Mouse (Mus musculus) hindbrain, embryonic 11.5 days (tissue): ENCODE data around the gene Syde2. TPM values are rescaled to one million over a fixed set of nuclear protein-coding genes. Genes with fewer than 3 reads are reported as not detected.

ENCODE experiments used
- ATAC-seq: fragments of 200-750 bp; cut with Nextera tagmentation; 2 replicates; pipeline ENCODE4 v1.8.0; 2017; ENCODE audit warnings: mild to moderate bottlenecking, moderate TSS enrichment, moderate library complexity; ENCODE audit not compliant: low FRiP score
- DNase-seq: peaks from one replicate; pipeline ENCODE4 v3.0.0-alpha.2; 2015; ENCODE audit warnings: low spot score
- H3K27ac ChIP-seq: fragments of 300-500 bp; sonication (generic); 2 replicates; pipeline ENCODE4 v1.5.1; 2014; ENCODE audit warnings: mild to moderate bottlenecking, low read depth, low read length
- H3K27me3 ChIP-seq: fragments of 300-500 bp; sonication (generic); 2 replicates; pipeline ENCODE4 v1.6.1; 2014; ENCODE audit warnings: mild to moderate bottlenecking, low read length, moderate library complexity, mixed read lengths; ENCODE audit not compliant: control insufficient read depth, insufficient read depth
- H3K36me3 ChIP-seq: fragments of 300-500 bp; sonication (generic); 2 replicates; pipeline ENCODE4 v1.6.1; 2014; ENCODE audit warnings: mild to moderate bottlenecking, low read length, moderate library complexity, mixed read lengths; ENCODE audit not compliant: control insufficient read depth, insufficient read depth
- H3K4me1 ChIP-seq: fragments of 300-500 bp; sonication (generic); replicated peaks from 2 replicates; pipeline ENCODE4 v1.6.1; 2014; ENCODE audit warnings: low read length, mixed read lengths; ENCODE audit not compliant: control insufficient read depth, insufficient read depth
- H3K4me2 ChIP-seq: fragments of 300-500 bp; sonication (generic); replicated peaks from 2 replicates; pipeline ENCODE4 v1.6.1; 2014; ENCODE audit warnings: mild to moderate bottlenecking, low read depth, low read length
- H3K4me3 ChIP-seq: fragments of 300-500 bp; sonication (generic); 2 replicates; pipeline ENCODE4 v1.5.1; 2014; ENCODE audit warnings: low read depth, low read length
- H3K9ac ChIP-seq: fragments of 300-500 bp; sonication (generic); 2 replicates; pipeline ENCODE4 v1.6.1; 2014; ENCODE audit warnings: low read depth, low read length
- H3K9me3 ChIP-seq: fragments of 300-500 bp; sonication (generic); 2 replicates; pipeline ENCODE4 v1.6.1; 2016; ENCODE audit warnings: low read length; ENCODE audit not compliant: control insufficient read depth
- WGBS: fragments of 180-500 bp; shearing (Covaris S2); extraction: QIAGEN DNeasy Blood & Tissue Kit; methylation state at CpG from one replicate; pipeline ENCODE4 v1.1.7; 2014; 5-methylcytosine and 5-hydroxymethylcytosine counted together
- polyA plus RNA-seq: library from polyadenylated mRNA; unstranded; fragments of >200 nt; fragmentation: Nextera tagmentation; extraction: Ambion mirVana; gene quantifications from 2 replicates; pipeline ENCODE4 v1.2.1, GENCODE M21; 2014

The Syde2 gene
- 1.5 TPM in 2 replicates for polyA plus RNA-seq

DNA sequence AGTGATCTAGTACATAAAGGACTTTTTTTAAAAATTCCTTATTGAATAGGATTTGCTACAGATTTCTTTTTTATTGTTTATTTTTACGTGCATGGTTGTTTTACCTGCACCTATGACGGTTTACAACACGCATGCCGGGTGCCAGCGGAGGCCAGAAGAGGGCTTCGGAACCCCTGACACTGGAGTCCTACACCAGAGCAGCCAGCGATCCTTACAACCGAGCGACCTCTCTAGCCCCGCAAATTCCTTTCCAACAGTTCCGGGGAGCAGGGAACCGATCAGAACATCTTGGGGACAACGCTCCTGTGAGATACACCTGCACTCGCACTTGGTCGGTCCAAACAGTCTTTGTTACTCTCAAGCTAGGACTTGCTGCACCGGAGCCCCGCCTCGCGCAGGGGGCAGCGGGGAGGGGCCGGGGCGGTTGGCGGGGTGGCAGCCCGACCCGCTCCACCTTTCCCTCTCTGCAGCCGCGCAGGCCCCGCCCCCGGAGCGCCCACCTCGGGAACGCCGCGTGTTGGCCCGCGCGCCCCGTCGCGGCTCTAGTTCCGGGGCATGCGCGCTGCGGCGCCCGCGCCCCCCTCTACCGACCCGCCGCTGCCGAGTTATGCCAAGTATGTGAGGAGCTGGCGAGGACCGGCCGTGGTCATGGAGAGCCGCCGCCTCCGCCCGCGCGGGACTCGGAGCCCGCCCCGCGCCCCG, at the start of gene Syde2:
Gene Syde2, plus strand, starts transcription at position 603 of the 702 bp plus-strand sequence.
- WGBS = under 1% methylated on average over 45 of the region's 65 CpGs
- Histone ChIP-seq H3K9me3 (no peaks in the 10 kb centered on the region), H3K4me1 (peaks cover 5% of the 10 kb centered on the region; the same call in 1 of the 2 replicates), H3K27ac (peak within 1 kb of the TSS; percentile 62; the same call in 1 of the 2 replicates), H3K4me2 (peak within 1 kb of the TSS; percentile 89), H3K36me3 (no peaks in the 10 kb centered on the region), H3K4me3 (peak within 1 kb of the TSS; percentile 62), H3K27me3 (peaks cover 23% of the 10 kb centered on the region), H3K9ac (peak within 1 kb of the TSS; percentile 68)
- ATAC-seq = peak; percentile 86
- peak; percentile 81 for DNase-seq

DNA sequence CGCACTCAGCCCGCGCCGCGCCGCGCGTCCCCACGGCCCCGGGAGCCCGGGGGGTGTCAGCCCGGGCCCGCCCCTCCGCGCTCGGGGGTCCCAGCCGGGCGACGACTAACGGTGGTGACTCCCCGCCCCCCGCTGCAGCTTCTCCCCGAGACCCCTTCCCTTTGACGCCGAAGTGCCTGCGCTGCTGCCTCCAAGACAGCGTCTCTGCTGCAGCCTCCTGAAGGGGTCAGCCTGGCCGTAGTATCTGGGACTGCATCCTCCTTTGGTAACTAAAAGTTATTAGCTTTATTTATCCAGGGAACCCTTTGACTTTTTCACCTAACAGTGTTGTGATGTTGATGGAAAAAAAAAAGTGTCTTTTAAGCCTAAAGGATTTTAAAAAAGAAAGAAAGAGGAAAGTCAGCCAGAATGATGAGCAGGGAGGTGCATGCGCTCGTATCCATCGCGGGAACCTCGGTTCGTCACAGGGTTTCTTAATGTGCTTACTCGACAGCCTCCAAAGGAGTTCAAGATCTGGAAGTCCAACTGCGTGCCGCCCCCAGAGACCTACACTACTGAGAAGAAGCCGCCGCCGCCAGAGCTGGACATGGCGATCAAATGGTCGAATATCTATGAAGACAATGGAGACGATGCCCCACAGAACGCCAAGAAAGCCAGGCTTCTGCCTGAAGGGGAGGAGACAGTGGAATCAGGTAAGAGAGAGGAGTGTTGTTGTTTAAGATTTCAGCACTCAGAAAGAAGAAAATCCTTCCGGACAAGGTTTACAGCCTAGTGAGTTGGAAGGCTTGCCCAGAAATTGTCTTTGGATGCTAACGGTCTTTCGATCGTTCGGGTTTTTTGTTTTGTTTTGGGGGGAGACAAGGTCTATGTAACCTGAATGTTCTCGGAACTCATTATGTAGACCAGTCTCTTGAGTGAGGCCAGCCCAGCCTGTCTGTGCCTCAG, 49.0 kb upstream of the Syde2 start:
- peak; percentile 38 for DNase-seq
- H3K9me3 ChIP-seq = no peaks in the 10 kb centered on the region

DNA sequence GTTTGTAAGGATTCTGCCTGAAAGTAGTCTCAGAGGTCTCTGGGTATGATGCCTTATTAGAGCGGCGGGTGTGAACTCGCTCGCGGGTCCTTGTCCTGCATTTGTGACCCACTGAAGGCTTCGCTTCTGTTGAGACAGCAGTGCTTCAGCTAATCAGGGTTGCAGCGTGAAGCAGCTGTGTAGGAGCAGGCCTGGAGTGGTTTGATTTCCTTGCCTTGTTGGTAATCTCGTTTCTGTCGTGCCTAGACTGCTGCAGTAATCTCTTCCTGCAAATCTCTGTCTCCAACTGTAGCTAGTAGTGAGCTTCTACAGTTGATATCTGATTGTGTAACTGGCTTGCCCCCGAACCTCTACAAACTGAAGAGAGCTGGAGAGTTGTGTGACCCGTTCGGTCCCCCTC, 48.3 kb upstream of the Syde2 start:
- no peak overlapping the region for H3K27ac ChIP-seq
- 88% methylated on average over 12 of the region's 12 CpGs for WGBS
- peaks cover 6% of the 10 kb centered on the region for H3K4me1 ChIP-seq
- H3K36me3 ChIP-seq = no peaks in the 10 kb centered on the region; the same call in 1 of the 2 replicates
- no peaks in the 10 kb centered on the region for H3K9me3 ChIP-seq
- H3K4me3 ChIP-seq = peak overlapping the region; percentile 92; the same call in 1 of the 2 replicates
- ATAC-seq (no peak), DNase-seq (no peak)
- H3K27me3 ChIP-seq = no peaks in the 10 kb centered on the region
- H3K4me2 ChIP-seq = peak overlapping the region; percentile 63
- H3K9ac ChIP-seq = no peak overlapping the region

More for the DNA sequence above, 49.0 kb upstream of the Syde2 start:
- Histone ChIP-seq H3K4me2 (peak overlapping the region; percentile 63), H3K36me3 (no peaks in the 10 kb centered on the region; the same call in 1 of the 2 replicates), H3K9ac (peak overlapping the region; percentile 87), H3K4me3 (peak overlapping the region; percentile 92), H3K4me1 (peaks cover 6% of the 10 kb centered on the region), H3K27me3 (no peaks in the 10 kb centered on the region), H3K27ac (0 out of 2 replicates have a peak overlapping the region, but pooled peaks have one; percentile 54)
- 24% methylated on average over 41 of the region's 50 CpGs for WGBS
- ATAC-seq = peak; percentile 48

DNA sequence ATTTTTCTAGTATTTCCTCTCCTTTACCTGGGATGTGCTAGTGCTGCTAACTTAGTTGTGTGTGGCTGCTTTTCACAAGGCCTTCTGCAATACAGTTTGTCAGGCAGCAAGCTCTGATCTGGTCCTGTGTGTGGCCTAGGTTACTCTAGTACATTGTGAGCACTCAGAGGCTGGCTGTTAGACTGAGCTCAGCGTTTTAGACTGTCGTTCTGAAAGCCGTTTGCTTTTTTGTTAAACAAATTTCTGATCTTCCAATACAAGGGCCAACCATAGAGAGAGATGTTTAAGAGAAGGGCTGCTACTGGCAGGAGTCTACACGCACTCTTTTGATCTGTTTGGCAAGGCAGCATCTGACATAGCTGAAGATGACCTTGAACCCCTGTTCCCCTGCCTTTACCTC, 47.7 kb upstream of the Syde2 start:
- Histone ChIP-seq H3K27me3 (no peaks in the 10 kb centered on the region), H3K9ac (no peak overlapping the region), H3K4me3 (no peak overlapping the region), H3K27ac (no peak overlapping the region), H3K4me1 (peaks cover 6% of the 10 kb centered on the region), H3K4me2 (no peak overlapping the region), H3K36me3 (no peaks in the 10 kb centered on the region; the same call in 1 of the 2 replicates), H3K9me3 (no peaks in the 10 kb centered on the region)
- DNase-seq (no peak), ATAC-seq (no peak)
- WGBS = 86% methylated on average over 4 of the region's 4 CpGs

DNA sequence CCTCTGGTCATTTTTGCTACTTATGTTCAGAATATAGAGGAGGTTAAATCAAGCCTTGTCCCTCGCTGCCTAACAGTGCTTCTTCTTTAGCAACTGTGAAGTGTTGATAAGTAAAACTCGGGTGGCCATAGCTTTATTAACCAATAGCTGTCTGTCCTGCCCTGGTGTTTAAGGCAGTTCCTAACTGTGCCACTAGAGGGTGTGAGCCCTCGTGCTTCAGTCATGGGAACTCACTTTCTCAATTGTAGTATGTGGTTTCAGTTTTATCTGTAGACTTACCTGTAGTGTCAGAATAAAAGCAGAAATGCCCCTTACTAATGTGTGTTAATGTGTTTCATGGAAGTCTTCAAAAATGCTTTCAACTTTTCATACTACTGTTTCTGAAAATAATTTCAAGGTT, 45.7 kb upstream of the Syde2 start:
- Histone ChIP-seq H3K4me2 (no peak overlapping the region), H3K9ac (no peak overlapping the region), H3K27me3 (no peaks in the 10 kb centered on the region), H3K9me3 (no peaks in the 10 kb centered on the region), H3K27ac (no peak overlapping the region), H3K4me1 (peaks cover 6% of the 10 kb centered on the region), H3K4me3 (no peak overlapping the region), H3K36me3 (no peaks in the 10 kb centered on the region; the same call in 1 of the 2 replicates)
- ATAC-seq (no peak), DNase-seq (peak; percentile 81)
- 19% methylated on average over 3 of the region's 3 CpGs for WGBS

DNA sequence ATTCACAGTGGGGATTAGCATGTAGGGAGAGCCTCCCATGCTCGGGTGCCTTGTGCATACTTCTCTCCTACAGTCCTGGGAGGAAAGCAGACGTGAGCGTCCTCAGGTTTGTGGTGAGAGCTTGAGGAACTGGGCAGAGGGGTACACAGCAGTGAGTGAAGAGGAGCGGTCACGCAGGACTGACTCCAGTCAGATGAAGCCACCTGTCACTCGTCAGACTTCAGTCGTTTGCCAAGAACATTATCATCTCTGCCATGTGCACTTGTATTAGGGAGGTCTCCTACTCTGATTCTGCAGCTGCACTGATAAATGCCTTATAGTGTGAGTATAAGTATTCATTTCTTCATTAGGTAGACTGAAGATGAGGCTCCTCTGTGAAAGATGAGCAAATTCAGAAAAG, 43.3 kb upstream of the Syde2 start:
- no peak for DNase-seq
- Histone ChIP-seq H3K4me2 (no peak overlapping the region), H3K4me3 (no peak overlapping the region), H3K4me1 (peaks cover 1% of the 10 kb centered on the region), H3K9me3 (no peaks in the 10 kb centered on the region), H3K36me3 (no peaks in the 10 kb centered on the region; the same call in 1 of the 2 replicates), H3K9ac (no peak overlapping the region), H3K27ac (no peak overlapping the region), H3K27me3 (no peaks in the 10 kb centered on the region)
- 95% methylated on average over 7 of the region's 7 CpGs for WGBS
- ATAC-seq = no peak

DNA sequence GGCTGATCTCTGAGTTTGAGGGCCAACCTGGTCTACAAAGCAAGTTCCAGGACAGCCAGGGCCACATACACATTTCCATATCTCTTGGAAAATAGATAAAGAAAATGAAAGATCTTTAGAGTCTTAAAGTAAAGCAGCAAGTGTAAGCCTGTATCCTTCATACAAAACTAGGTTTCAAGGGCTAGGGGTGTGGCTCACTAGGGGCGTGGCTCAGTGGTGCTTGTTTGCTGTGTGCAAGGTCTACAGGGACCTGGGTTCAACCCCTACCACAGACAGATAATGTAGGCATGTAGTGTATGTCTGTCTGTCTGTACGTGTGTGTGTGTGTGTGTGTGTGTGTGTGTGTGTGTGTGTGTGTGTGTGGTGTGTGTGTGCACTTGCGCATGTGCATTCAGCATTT, 41.8 kb upstream of the Syde2 start:
- H3K27me3 ChIP-seq = no peaks in the 10 kb centered on the region
- WGBS = 95% methylated on average over 3 of the region's 3 CpGs
- no peak overlapping the region for H3K27ac ChIP-seq
- ATAC-seq (no peak), DNase-seq (no peak)
- H3K4me3 ChIP-seq = no peak overlapping the region
- H3K36me3 ChIP-seq = no peaks in the 10 kb centered on the region; the same call in 1 of the 2 replicates
- H3K4me1 ChIP-seq = no peaks in the 10 kb centered on the region
- no peaks in the 10 kb centered on the region for H3K9me3 ChIP-seq
- H3K4me2 ChIP-seq = no peak overlapping the region
- no peak overlapping the region for H3K9ac ChIP-seq

DNA sequence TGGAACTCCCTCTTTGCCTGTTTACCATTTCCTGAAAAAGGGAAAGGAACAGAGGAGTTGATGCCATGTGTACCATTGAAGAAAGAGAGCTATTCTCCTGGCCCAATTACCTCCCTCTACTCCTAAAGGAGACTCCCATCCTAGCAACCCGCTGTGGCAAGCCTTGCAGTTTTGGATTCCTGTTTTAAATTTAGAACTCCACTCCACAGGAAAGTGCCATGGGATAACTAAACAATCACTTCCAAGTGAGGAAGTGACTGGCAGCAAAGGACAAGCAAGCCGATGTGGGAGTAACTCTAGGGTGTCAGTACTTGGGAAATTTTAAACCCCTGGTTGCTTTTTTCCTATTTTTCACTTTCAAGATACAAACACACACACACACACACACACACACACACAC, 41.0 kb upstream of the Syde2 start:
- DNase-seq = no peak
- H3K4me2 ChIP-seq = no peak overlapping the region
- no peaks in the 10 kb centered on the region for H3K4me1 ChIP-seq
- no peaks in the 10 kb centered on the region; the same call in 1 of the 2 replicates for H3K36me3 ChIP-seq
- no peak overlapping the region for H3K9ac ChIP-seq
- no peak overlapping the region for H3K4me3 ChIP-seq
- no peaks in the 10 kb centered on the region for H3K27me3 ChIP-seq
- 69% methylated on average over 2 of the region's 2 CpGs for WGBS
- H3K27ac ChIP-seq = no peak overlapping the region
- ATAC-seq = no peak
- no peaks in the 10 kb centered on the region for H3K9me3 ChIP-seq
